Mouse (Mus musculus): ENCODE measurements around the gene Map1b.

GRCm38 (mm10) chr13:99525491-99525890 is 9.2 kb upstream of the Map1b start:
- no peak for TF ChIP-seq CTCF (IDR thresholded peaks at IDR 0.05; ENCODE audit: low read depth)
- no peak for TF ChIP-seq EP300 (IDR thresholded peaks at IDR 0.05; ENCODE audit: low read depth)

All from liver, embryonic 14.5 days (tissue).